Mouse (Mus musculus): Measurements from ENCODE around the gene Gan. TPM values are rescaled to one million over a fixed set of nuclear protein-coding genes. Genes with fewer than 3 reads are reported as not detected.
A peak's percentile ranks its signal among the peaks of the same experiment; 100 is the strongest.

Gene Gan
- polyA plus RNA-seq, 1 experiment from 2014 or later, result 2.4 TPM

GRCm38 (mm10) chr8:117212100-117212499 is 54.2 kb downstream of the Gan start:
- no peak for DNase-seq (ENCODE audit: low spot score)
- peaks cover 3% of the 10 kb centered on the region; the same call in 1 of the 2 replicates for H3K4me1 ChIP-seq
- no peaks in the 10 kb centered on the region for H3K27me3 ChIP-seq (ENCODE audit: low read depth, poor library complexity, severe bottlenecking)
- H3K36me3 ChIP-seq, result peaks cover 56% of the 10 kb centered on the region
- WGBS, result 90% methylated on average over 11 of the region's 11 CpGs
- H3K27ac ChIP-seq (replicated peaks), result no peak overlapping the region
- H3K4me3 ChIP-seq, result no peak overlapping the region
- no peaks in the 10 kb centered on the region for H3K9me3 ChIP-seq (replicated peaks)

DNA sequence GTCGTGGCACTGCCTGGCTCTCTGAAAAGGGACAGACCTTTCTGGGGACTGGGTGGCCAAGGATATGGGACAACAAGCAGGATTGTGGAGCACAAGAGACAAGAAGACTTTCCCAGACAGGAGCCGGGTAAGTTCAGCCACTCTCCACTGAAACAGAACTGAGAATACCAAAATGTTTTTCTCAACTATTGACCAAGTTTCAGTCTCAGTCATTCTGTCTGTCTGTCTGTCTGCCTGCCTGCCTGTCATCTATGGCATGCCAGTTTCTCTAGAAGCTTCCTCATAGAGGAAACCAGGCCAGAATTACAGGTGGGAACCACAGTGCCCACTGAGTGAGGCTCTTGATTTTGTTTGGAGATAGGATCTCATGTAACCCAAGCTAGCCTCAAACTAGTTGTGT is 59.8 kb downstream of the Gan start:
- no peaks in the 10 kb centered on the region for H3K9me3 ChIP-seq (replicated peaks)
- H3K4me3 ChIP-seq, result no peak overlapping the region
- H3K4me1 ChIP-seq, result peaks cover 3% of the 10 kb centered on the region; the same call in 1 of the 2 replicates
- WGBS, result 91% methylated on average over 2 of the region's 2 CpGs
- H3K27ac ChIP-seq (replicated peaks), result no peak overlapping the region
- H3K27me3 ChIP-seq (ENCODE audit: low read depth, poor library complexity, severe bottlenecking), result no peaks in the 10 kb centered on the region
- no peak for DNase-seq (ENCODE audit: low spot score)
- H3K36me3 ChIP-seq, result peaks cover 18% of the 10 kb centered on the region

DNA sequence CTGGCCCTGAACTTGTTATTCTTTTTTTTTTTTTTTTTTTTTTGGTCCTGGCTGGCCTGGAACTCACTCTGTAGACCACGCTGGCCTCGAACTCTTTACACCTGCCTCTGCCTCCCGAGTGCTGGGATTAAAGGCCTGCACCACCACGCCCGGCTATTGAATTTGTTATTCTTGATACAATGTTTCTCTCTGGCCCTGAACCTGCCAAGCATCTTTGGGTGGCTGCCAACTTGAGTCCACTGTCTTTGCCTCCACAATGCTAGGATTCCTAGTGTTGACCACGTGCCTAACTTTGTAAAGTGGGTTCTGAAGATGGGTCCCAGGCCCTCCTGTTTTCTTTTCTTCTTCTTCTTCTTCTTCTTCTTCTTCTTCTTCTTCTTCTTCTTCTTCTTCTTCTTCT is 64.5 kb downstream of the Gan start:
- Histone ChIP-seq H3K27ac (replicated peaks) (no peak overlapping the region), H3K27me3 (ENCODE audit: low read depth, poor library complexity, severe bottlenecking) (no peaks in the 10 kb centered on the region), H3K4me1 (no peaks in the 10 kb centered on the region), H3K4me3 (no peak overlapping the region), H3K9me3 (replicated peaks) (no peaks in the 10 kb centered on the region), H3K36me3 (no peaks in the 10 kb centered on the region)
- WGBS, result 84% methylated on average over 6 of the region's 6 CpGs
- DNase-seq (ENCODE audit: low spot score), result no peak

GRCm38 (mm10) chr8:117224630-117225029 is 66.7 kb downstream of the Gan start:
- DNase-seq (ENCODE audit: low spot score), result peak; percentile 85
- H3K9me3 ChIP-seq (replicated peaks), result no peaks in the 10 kb centered on the region
- WGBS, result 16% methylated on average over 9 of the region's 9 CpGs

GRCm38 (mm10) chr8:117226306-117226705 is 68.4 kb downstream of the Gan start:
- DNase-seq (ENCODE audit: low spot score), result no peak
- Histone ChIP-seq H3K27ac (replicated peaks) (no peak overlapping the region), H3K4me3 (no peak overlapping the region), H3K9me3 (replicated peaks) (no peaks in the 10 kb centered on the region), H3K27me3 (ENCODE audit: low read depth, poor library complexity, severe bottlenecking) (no peaks in the 10 kb centered on the region), H3K4me1 (no peaks in the 10 kb centered on the region), H3K36me3 (no peaks in the 10 kb centered on the region)
- 90% methylated on average over 12 of the region's 12 CpGs for WGBS

More at GRCm38 (mm10) chr8:117224630-117225029, 66.7 kb downstream of the Gan start:
- H3K4me1 ChIP-seq, result no peaks in the 10 kb centered on the region
- no peaks in the 10 kb centered on the region for H3K36me3 ChIP-seq
- peak overlapping the region; percentile 46 for H3K4me3 ChIP-seq
- H3K27ac ChIP-seq (replicated peaks), result peak overlapping the region; percentile 34; the same call in 1 of the 2 replicates
- no peaks in the 10 kb centered on the region for H3K27me3 ChIP-seq (ENCODE audit: low read depth, poor library complexity, severe bottlenecking)

- Histone ChIP-seq H3K27me3 (ENCODE audit: low read depth, poor library complexity, severe bottlenecking) (no peaks in the 10 kb centered on the region), H3K36me3 (no peaks in the 10 kb centered on the region), H3K27ac (replicated peaks) (no peak overlapping the region), H3K4me1 (no peaks in the 10 kb centered on the region), H3K4me3 (no peak overlapping the region), H3K9me3 (replicated peaks) (no peaks in the 10 kb centered on the region)
- DNase-seq (ENCODE audit: low spot score), result no peak
- 87% methylated on average over 2 of the region's 2 CpGs for WGBS
These were observed 69.4 kb downstream of the Gan start for GRCm38 (mm10) chr8:117227339-117227738.

- 89% methylated on average over 7 of the region's 7 CpGs for WGBS
- H3K27me3 ChIP-seq (ENCODE audit: low read depth, poor library complexity, severe bottlenecking), result no peaks in the 10 kb centered on the region
- H3K4me1 ChIP-seq, result no peaks in the 10 kb centered on the region
- no peaks in the 10 kb centered on the region for H3K9me3 ChIP-seq (replicated peaks)
- H3K36me3 ChIP-seq, result no peaks in the 10 kb centered on the region
- no peak for DNase-seq (ENCODE audit: low spot score)
- no peak overlapping the region for H3K4me3 ChIP-seq
- H3K27ac ChIP-seq (replicated peaks), result no peak overlapping the region
These were observed 75.3 kb downstream of the Gan start for GRCm38 (mm10) chr8:117233199-117233598.

- Histone ChIP-seq H3K4me1 (peaks cover 6% of the 10 kb centered on the region), H3K27me3 (ENCODE audit: low read depth, poor library complexity, severe bottlenecking) (no peaks in the 10 kb centered on the region), H3K4me3 (no peak overlapping the region), H3K36me3 (no peaks in the 10 kb centered on the region), H3K9me3 (replicated peaks) (no peaks in the 10 kb centered on the region), H3K27ac (replicated peaks) (no peak overlapping the region)
- DNase-seq (ENCODE audit: low spot score), result no peak
- 96% methylated on average over 4 of the region's 4 CpGs for WGBS
These were observed 78.6 kb downstream of the Gan start for GRCm38 (mm10) chr8:117236531-117236930.

- Histone ChIP-seq H3K36me3 (no peaks in the 10 kb centered on the region), H3K4me1 (peaks cover 12% of the 10 kb centered on the region), H3K27ac (replicated peaks) (no peak overlapping the region), H3K27me3 (ENCODE audit: low read depth, poor library complexity, severe bottlenecking) (no peaks in the 10 kb centered on the region), H3K9me3 (replicated peaks) (no peaks in the 10 kb centered on the region), H3K4me3 (no peak overlapping the region)
- 88% methylated on average over 5 of the region's 5 CpGs for WGBS
- no peak for DNase-seq (ENCODE audit: low spot score)
These were observed 82.4 kb downstream of the Gan start for GRCm38 (mm10) chr8:117240326-117240725.

- Histone ChIP-seq H3K4me1 (peaks cover 12% of the 10 kb centered on the region), H3K36me3 (no peaks in the 10 kb centered on the region), H3K4me3 (no peak overlapping the region), H3K27me3 (ENCODE audit: low read depth, poor library complexity, severe bottlenecking) (no peaks in the 10 kb centered on the region), H3K9me3 (replicated peaks) (no peaks in the 10 kb centered on the region), H3K27ac (replicated peaks) (no peak overlapping the region)
- no peak for DNase-seq (ENCODE audit: low spot score)
- 85% methylated on average over 5 of the region's 5 CpGs for WGBS
These were observed 83.0 kb downstream of the Gan start for GRCm38 (mm10) chr8:117240841-117241494.

- Histone ChIP-seq H3K4me1 (peaks cover 12% of the 10 kb centered on the region), H3K9me3 (replicated peaks) (no peaks in the 10 kb centered on the region), H3K27me3 (ENCODE audit: low read depth, poor library complexity, severe bottlenecking) (no peaks in the 10 kb centered on the region), H3K4me3 (no peak overlapping the region), H3K36me3 (no peaks in the 10 kb centered on the region), H3K27ac (replicated peaks) (no peak overlapping the region)
- peak; percentile 23 for DNase-seq (ENCODE audit: low spot score)
- 21% methylated on average over 3 of the region's 3 CpGs for WGBS
These were observed 83.9 kb downstream of the Gan start for GRCm38 (mm10) chr8:117241848-117242247.

DNA sequence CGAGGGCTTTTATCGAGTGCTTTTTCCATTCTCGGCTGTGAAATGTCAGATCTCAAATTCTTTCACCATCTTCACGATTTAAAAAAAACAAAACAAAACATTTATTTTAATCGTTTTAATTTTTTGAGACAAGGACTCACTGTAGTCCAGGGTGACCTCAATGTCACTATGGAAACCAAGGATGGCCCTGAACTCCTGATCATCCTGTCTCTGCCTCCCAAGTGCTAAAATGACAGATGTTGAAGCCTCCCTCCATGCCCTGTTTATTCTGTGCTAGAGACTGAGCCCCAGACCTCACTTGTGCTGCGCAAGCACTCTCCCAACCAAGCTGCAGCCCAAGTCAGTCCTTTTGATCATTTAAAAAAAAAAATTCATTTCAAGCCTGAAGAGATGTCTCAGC is 84.4 kb downstream of the Gan start:
- Histone ChIP-seq H3K9me3 (replicated peaks) (no peaks in the 10 kb centered on the region), H3K27ac (replicated peaks) (no peak overlapping the region), H3K27me3 (ENCODE audit: low read depth, poor library complexity, severe bottlenecking) (no peaks in the 10 kb centered on the region), H3K4me1 (peaks cover 12% of the 10 kb centered on the region), H3K4me3 (no peak overlapping the region), H3K36me3 (no peaks in the 10 kb centered on the region)
- DNase-seq (ENCODE audit: low spot score), result no peak
- 84% methylated on average over 6 of the region's 6 CpGs for WGBS

- no peak overlapping the region for H3K4me3 ChIP-seq
- 47% methylated on average over 6 of the region's 6 CpGs for WGBS
- H3K9me3 ChIP-seq (replicated peaks), result no peaks in the 10 kb centered on the region
- H3K27me3 ChIP-seq (ENCODE audit: low read depth, poor library complexity, severe bottlenecking), result no peaks in the 10 kb centered on the region
- no peak overlapping the region for H3K27ac ChIP-seq (replicated peaks)
- no peak for DNase-seq (ENCODE audit: low spot score)
- peaks cover 12% of the 10 kb centered on the region for H3K4me1 ChIP-seq
- H3K36me3 ChIP-seq, result no peaks in the 10 kb centered on the region
These were observed 86.7 kb downstream of the Gan start for GRCm38 (mm10) chr8:117244601-117245000.

All from midbrain, embryonic 10.5 days (tissue).